Mouse (Mus musculus) brain, embryonic 18.5 days (tissue): ENCODE measurements around the gene Ap3s2.

Source experiments
- DNase-seq: peaks from one replicate; pipeline ENCODE4 v3.0.0-alpha.2; 2012; ENCODE audit warnings: low read depth, low spot score

The Ap3s2 gene

DNA sequence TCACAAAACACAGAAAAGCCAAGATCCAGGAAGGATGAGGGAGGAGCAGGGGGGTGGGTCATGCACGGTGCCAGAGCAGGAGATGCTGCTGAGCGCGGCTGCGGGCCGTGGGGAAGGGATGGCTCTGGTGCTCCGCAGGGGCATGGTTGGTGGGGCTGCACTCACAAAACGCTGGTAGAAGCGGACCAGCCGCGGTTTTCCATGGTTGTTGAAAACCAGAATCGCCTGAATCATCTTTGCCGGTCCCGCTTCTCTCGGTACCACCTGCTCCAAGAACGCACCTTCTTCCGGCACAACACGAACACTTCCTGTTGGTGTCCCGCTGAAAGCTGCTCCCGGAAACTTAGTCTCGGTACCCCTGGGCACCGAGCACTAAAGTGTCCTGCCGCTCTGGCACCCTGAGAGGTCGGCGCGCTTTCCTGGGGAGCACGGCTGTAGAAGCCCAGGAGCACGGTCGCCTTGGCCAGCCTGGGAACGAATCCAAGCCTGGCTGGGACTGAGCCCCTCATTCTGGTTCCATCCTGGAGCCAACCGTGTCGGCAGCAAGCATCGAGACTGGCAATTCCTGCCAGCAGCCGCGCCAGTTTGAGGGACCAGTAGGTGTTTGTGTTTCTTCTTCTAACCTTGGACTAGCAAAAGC lies at the start of gene Ap3s2:
Gene Ap3s2, minus strand, starts transcription at position 306 of the 640 bp plus-strand sequence.
- DNase-seq: peak; percentile 82

- no peak for DNase-seq
These were observed 47.9 kb upstream of the Ap3s2 start for GRCm38 (mm10) chr7:79968326-79968725.

DNA sequence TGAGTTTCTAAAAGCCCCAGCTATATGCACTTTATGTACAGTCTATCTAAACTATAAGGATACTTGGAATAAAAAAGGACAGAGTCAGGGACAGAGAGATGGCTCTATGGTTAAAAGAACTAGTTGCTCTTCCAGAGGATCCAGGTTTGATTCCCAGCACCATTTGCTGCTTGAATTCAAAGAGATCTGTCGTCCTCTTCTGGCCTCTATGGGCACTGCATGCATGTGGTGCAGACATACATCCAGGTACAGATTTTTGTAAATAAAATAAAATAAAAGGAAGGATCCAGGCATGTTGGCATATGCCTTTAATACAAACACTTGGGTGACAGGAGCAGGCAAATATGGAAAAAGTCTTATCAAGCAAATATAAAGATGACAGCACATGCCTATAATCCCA lies 41.2 kb upstream of the Ap3s2 start:
- DNase-seq: no peak

DNA sequence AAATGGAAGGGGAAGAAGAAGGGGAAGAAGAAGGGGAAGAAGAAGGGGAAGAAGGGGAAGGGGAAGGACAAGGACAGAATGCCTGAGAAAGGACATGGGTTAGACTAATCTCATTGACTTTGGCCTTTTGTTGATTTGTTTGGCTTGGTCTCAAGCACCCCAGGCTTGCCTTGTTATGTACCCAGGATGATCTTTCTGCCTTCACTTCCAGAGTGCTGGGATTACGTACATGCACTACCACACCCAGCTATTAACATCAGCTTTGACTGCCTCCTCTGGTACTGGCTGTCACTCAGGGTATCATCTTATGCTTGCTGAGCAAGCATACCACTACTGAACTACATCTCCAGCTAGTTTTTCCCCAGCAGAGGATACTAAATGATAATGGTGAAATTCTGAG lies 35.7 kb upstream of the Ap3s2 start:
- no peak for DNase-seq

- no peak for DNase-seq
These were observed 34.4 kb upstream of the Ap3s2 start for GRCm38 (mm10) chr7:79954890-79955289.

DNA sequence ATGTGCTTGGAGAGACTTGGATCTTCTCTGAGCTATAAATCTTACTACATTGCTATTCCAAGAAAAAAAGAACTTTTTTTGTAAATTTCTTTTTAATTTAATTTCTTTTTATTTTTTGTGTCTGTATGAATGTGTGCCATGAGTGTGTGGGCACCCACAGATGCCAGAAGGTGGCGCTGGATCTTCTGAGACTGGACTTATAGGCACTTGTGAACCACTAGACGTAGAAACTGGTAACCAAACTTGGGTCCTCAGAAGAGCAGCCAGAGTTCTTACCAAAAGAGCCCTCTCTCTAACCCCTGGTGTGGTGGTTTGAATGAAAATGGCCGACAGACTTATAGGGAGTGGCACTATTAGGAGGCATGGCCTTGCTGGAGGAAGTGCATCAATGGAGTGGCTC lies 30.6 kb upstream of the Ap3s2 start:
- DNase-seq: no peak

GRCm38 (mm10) chr7:79950236-79950635 lies 29.8 kb upstream of the Ap3s2 start:
- no peak for DNase-seq

DNA sequence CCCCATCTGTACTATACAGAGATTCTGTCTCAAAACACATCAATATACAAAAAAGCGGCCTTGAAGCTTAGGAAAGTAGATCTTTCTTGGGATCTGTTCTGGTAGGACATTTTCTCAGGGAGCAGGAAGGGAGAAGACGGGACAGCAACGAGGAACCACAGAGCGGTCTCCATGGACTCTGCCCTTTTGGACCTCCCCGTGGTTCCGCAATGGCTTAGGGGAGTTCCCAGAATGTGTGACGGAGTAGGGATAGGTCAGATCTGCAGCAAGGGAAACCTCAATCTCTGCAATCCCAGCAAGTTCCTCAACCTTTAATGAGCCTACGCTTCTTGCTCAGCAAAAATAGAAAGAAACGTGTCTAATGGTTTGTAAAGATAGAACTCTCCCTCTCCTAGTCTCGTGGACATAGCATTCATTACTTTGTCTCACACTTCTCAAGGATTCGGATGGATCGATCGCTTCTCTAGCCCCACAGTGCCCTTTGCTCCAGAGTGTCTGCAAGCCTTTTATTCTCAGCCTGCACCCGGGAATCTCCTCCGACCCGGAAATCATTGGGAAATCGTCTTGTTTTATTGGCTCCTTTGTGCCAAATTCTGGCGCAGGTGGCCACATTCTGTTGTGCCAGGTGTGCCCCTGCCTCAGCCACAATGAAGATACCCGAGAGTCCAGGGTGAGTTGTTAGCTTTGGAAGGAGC lies 15.2 kb upstream of the Ap3s2 start:
- no peak for DNase-seq

DNA sequence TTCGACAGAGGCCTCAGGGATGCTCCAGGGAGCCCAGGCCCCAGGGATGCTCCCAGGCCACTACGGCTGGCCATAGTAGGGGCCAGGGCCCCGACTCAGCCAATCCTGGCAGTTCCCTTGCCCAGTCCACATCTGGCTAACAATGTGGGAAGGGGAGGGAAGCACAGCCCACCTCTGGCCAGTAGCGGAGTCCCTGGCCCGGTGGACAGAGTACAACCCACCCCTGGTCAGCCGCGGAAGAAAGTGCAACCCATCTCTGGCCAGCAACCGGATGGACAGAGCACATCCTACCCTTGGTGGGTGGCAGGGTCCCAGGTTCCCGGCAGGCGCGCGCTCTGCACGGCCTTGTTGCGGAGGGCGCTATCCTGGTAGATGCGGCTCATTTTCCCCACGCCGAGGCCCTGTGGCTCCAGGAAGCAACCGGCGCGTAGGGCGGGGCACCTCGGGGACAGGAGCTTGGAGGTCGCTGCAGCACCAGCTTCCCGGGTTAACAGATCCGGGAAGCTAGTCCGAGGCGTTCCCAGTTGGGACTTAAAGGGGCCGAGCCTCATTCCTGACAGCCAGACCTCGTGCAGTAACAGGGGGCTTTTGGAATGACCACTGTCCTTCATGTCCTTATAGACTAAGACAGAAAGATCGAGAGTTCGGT lies 14.5 kb upstream of the Ap3s2 start, which contains the start of gene Arpin:
Gene Arpin, minus strand, starts transcription at position 498 of the 649 bp plus-strand sequence.
- no peak for DNase-seq

DNA sequence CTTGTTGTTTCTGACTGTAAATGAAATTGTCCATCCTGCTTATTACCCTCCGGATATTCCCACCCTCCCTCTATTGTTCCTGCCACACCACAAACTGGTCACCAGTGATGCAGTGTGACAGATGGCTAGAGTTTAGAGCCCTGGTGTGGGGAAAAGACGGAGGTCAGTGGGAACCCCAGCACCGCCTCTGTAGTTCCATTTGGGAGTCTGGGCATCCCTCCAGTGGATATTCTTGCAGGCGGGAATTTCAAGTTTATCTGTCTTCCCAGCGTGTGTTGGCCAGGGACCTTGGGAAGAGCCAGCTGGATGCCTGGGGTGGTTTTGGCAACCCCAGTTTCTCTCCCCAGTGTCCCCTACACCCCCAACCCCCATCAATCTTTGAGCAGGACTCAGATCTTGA lies 14.0 kb upstream of the Ap3s2 start:
- DNase-seq: no peak

DNA sequence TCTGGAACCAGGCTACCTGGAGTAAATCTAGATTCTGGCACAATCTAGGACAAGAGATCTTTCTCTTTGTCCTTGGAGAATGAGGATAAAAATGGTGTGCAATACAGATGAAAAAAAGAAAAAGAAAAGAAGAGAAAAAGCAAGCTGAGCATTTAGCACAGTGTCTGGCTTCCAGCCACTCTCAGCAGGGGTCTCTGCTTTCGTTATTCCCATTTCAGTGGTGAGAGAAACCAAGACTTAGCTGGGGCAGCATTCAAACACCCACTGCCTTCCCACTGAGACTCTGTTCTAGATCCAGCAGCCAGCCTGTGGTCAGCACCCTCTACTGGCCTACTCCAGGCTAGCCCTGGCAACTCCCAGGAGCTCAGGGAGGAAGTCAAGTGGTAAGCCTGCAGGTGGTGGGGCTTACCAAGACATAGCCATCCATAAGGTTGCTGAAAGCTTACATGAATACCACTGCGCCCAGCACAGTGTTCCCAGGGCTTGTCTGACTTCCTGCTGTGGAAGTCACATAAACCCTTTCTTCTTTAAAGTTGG lies 8.1 kb upstream of the Ap3s2 start:
- DNase-seq: no peak

- no peak for DNase-seq
These were observed 5.9 kb downstream of the Ap3s2 start for GRCm38 (mm10) chr7:79914556-79914955.

GRCm38 (mm10) chr7:79907356-79907755 lies 13.1 kb downstream of the Ap3s2 start:
- no peak for DNase-seq

GRCm38 (mm10) chr7:79906914-79907313 lies 13.5 kb downstream of the Ap3s2 start:
- no peak for DNase-seq

- no peak for DNase-seq
These were observed 15.3 kb downstream of the Ap3s2 start for GRCm38 (mm10) chr7:79905193-79905592.

GRCm38 (mm10) chr7:79903160-79903792 lies 17.2 kb downstream of the Ap3s2 start:
- DNase-seq: no peak

- DNase-seq: no peak
These were observed 19.7 kb downstream of the Ap3s2 start for GRCm38 (mm10) chr7:79900753-79901152.

DNA sequence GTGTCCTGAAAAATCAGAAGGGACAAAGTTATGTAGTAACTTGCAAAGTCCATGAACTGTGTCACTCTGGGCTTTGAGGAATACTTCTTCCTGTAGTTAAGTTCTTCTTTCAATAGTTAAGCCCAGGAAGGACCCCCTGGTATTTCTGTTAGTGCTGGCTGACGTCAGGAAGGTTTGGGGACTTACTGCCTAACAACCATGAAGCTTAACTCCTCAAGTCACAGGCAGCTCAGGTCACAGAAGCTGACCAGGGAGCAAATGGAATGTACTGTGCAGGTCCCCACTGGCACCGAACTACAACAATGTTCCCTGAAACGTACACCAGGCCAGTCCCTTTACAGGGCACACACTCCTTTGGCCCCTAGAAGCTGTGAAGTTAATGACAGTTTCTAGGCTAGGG lies 25.2 kb downstream of the Ap3s2 start:
- no peak for DNase-seq

- no peak for DNase-seq
These were observed 25.7 kb downstream of the Ap3s2 start for GRCm38 (mm10) chr7:79894790-79895189.

DNA sequence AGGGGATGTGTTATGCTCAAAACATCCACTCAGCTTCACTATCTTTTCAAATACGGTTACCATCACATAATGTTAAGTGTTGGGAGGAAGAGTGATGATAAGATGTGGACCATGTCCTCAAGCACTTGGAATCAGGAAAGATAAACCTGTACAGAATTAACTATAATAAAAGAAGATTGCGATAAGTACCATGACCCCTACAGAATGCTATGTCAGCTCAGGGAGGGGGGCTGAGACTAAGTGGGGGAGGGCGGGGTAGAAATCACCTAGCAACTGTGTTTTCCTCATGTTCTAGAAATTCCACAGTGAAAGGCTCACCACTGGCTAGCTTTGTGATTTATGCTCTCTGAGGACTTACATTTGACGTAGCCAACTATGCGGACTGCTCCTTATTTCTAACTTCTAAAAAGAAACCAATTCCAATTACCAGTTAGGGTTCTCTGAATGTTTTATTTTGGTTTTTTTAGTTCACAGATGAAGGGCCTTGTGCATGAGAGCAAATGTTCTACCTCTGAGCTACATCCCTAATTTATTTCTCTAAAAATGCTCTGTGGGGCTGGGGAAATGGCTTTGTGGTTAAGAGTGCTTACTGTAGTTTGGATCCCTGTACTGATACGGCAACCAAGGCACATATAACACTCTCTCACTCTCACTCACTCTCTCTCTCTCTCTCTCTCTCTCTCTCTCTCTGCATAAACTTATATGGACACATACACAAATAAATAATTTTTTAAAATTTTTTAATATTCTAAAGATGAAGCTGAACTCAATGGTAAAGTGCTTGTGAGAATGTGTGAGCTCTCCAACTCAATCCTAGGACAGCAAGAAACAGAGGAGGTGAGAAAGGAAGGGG lies 27.6 kb downstream of the Ap3s2 start:
- DNase-seq: no peak
